Mouse (Mus musculus) spleen, postnatal 10 days (tissue): ENCODE results near the gene Dennd6b.
A peak's percentile ranks its signal among the peaks of the same experiment; 100 is the strongest.

Experiments
- DNase-seq, 2 experiments: peaks; one replicate each; pipeline ENCODE4 v3.0.0; 2021 to 2022; ENCODE audit warnings: low spot score in 2 of 2

Gene Dennd6b

DNA sequence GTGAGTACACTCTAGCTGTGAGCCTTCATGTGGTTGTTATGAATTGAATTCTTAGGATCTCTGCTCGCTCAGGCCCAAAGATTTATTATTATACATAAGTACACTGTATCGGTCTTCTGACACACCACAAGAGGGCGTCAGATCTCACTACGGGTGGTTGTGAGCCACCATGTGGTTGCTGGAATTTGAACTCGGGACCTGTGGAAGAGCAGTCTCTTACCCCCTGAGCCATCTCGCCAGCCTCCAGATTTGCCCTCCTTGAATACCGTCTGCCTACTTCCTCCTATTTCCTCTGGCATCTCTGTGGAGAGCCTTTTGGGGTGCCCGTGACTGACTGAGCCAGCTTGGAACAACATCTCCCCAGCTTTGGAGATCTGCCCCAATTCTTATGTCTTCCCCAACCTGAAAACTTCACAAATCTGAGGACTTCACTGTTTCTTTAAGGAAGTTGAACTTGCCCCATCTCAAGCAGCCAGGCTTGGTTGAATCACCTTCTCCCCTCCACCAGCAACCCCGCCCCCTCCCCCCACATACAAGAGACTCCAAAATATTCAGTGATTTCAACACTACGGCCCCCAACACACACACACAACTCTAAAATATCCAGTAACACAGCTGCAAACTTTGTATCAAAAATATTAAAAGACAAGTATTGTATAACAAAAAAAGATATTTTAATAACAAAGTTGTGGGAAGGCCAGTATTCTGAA is 14.6 kb downstream of the Dennd6b start:
- no peak for DNase-seq

DNA sequence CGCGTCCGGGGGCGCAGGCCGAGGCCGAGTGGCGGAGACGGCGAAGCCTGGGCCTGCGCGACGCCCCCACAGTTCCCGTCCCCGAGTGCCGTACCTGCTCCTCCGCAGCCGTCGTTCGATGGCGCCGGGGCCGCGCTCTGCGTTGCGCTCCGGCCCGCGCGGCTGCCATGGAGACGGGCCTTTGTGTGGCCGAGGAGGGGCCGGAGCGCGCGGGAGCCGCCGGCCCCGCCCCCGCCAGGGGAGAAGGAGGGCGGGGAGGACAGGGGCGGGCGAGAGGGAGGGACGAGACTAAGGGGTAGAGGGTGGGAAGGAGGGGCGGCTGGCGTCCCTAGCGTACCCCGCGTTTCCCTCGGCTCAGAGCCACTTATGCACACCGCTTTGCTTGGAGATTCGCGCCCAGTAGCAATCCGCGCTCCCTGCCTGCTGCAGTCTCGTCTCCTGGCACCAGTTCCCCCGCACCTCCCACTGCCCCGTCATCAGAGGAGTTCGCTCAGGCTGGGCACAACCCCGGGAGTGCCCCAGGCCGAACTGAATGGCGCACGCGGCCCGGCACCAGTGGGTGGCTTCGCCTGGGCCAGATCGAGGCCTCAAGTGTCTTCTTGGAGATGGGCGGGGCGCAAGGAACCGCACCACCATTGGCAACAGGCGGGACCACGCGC is 15.6 kb downstream of the Dennd6b start, which contains the start of gene Plxnb2:
Gene Plxnb2 (minus strand): TSS at position 218 of the 659 bp plus-strand sequence.
- peak in 1 of 2 experiments; percentile 47 for DNase-seq

GRCm38 (mm10) chr15:89180081-89180541 is 16.2 kb downstream of the Dennd6b start:
- DNase-seq = no peak

DNA sequence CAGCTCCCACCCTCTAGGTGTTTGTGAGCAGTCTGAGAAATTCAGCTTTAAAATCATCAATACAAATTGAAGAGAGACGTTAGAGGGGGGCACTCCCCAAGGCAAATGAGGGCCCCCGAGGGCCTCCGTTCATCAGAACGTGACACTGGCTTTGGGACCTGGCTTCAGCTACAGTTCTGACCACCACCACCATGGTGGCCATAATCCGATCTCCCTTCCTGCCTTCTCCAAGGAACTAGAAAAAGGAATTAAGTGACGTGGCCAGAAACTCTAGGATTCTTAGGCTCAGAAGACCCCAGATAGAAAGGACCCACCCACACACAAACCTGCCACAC is 16.7 kb downstream of the Dennd6b start:
- DNase-seq = no peak

DNA sequence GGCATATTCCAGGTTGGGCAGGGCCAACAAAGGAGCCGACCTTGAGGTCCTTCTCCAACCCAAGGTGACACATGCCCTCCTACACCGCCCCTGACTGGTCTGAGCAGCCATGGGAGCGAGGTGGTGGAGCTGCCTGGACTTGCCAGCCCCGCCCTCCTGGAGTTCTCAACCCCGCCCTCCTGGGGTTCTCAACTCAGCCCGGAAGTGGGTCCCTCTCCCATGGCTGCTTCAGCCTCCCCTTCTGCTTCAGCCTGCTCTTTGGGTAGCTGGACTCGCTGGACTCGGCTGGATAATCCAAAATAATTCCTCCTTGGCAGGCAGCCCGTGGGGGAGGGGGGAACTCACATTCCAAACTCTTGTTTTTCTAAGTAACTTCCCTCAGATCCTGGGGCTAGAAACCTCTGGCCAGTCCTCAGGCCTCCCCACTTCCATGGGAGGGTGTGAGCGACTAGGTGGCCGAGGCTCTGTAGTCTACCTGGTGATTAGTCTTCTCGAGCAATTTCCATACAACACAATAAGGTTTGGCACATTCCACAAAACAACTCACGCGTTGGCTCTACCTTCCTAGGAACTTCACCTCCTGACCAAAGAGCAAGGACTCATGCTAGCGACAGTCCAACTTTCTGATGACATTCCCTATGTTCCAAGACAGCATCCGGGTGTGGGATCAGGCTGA is 17.2 kb downstream of the Dennd6b start:
- DNase-seq = peak in 1 of 2 experiments; percentile 49

DNA sequence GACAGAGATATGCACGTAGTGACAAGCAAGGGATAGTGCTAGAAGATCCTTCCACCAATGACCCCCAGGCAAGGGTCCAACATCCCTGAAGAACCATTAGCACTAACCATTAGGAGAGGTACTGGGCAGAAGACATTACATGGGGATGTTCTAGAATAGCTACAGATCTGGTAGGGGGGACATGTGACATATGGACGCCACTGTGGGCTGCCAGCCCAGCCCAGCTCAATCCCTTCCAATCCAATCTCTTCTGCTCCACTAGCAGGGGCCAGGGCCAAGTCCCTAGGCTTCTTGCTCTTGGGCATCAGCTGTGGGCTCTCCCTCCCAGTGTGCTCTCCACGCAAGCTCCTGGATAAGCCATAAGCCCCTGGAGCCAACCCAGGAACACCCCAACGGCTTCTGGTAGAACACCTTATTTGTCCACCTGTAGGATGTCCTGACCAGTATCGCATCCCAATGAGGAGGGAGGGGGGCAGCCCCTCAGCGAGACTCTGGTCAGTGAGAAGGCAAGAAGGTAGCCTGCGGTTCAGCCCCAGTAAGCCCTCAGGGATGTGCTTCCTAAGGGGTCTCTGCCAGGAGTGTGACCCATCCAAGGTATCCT is 17.9 kb downstream of the Dennd6b start:
- no peak for DNase-seq

GRCm38 (mm10) chr15:89177576-89178259 is 18.6 kb downstream of the Dennd6b start:
- DNase-seq = no peak

DNA sequence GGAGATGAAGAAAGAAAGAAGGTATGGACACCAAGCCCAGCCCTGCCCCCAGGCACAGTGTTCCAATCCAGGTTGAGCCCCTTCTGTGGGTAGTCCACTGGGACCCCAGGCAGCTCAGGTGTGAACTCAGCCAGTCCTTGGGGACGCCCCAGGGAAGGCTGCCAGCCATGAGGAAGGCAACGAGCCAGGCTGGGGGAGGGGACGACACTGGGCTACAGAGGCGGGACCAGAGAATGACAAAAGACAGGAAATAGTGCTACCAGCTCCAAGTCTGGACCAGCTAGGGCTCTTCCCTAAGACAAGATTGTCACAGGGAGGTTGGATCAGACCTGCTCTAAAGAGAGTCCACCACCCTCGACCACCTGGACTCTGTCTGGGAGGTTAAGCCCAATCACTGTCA is 19.2 kb downstream of the Dennd6b start:
- DNase-seq = peak; percentile 31 to 59

DNA sequence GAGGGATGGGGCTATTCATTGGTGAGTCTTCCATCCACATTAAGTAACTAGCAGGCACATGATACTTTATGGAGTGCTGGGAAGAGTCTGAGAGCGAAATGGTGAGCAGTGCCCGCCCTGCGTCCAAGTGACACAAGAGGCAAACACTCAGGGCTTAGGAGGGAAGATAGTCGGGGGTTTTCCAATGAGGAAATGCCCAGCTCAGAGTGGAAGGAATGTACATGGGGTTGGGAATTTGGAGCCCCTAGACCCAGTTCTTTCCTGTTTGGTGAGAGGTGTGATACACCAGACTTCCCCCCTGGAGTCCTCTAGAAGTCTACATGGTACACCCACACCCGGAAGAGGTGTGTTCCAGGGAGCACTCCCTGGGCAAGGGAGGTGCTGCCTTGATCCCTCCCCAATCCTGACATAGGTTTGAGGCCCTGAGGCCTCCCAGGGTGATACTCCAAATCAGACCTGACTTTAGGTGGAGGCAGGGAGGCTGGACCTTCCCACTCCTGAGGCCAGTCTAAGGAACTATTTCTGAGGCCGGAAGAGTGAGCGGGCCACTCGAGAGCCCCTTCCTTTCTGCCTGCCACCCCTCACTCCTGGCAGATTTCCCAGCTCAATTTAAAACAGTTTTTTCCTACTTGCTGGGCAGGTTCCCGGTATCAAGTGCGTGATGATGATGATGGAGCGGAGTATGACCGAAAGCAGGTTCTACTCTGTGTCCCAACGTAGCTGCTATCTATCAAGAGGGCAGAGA is 20.7 kb downstream of the Dennd6b start:
- no peak for DNase-seq

DNA sequence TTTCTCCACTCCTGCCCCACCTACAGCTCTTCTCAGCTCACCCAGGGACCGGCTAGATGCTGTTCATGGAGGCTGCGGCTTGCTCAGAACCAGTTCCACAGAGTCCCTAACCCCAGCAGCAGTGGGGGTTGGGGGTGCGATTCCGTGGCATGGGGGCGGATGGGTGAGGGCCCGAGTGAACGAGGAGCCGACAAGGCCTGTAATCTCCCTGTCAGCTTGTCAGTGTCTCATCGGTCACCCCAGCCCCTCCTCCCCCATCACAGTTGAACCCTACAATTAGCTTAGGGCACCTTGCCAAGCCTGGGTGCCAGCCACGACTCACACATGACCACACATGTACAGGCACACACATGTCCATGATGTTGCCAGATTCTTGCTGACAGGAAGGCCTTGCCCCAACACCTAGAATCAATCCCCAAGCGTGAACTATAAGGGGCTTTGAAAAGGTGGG is 21.4 kb downstream of the Dennd6b start:
- DNase-seq = no peak

GRCm38 (mm10) chr15:89173906-89174214 is 22.4 kb downstream of the Dennd6b start:
- DNase-seq = peak in 1 of 2 experiments; percentile 47

- DNase-seq = peak in 1 of 2 experiments; percentile 61
Measured at GRCm38 (mm10) chr15:89173024-89173905, 23.0 kb downstream of the Dennd6b start.

DNA sequence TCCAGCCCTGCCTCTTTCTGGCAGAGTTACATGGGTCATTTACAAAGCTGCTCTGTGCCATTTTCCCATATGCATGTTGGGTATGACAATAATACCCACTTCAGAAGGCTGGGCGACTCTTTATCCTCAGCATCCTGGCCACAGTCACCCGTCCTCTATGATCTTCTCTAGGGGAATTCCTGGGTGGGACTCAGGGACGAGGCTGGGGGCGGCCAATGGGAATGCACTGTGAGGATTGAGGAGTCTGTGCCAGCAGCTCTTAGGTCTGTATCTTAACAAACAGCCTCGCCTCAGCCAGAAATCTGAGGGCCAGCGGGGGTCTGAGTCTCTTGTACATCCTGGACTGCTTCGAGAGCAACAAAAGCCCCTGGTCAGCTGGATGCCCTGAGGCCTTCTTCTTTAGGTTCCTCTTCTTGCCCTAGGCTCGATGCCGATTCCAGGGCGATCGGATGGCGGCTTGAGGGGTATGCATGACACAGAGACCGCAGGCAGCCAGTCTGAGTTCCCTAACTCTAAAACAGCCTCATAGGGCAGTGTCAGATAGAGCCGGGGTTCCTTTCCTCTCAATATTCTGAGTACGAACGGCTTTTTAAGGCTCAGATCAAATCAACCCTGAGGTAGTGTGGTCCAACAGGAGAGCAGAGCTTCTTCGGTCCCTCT is 23.9 kb downstream of the Dennd6b start:
- DNase-seq = no peak

DNA sequence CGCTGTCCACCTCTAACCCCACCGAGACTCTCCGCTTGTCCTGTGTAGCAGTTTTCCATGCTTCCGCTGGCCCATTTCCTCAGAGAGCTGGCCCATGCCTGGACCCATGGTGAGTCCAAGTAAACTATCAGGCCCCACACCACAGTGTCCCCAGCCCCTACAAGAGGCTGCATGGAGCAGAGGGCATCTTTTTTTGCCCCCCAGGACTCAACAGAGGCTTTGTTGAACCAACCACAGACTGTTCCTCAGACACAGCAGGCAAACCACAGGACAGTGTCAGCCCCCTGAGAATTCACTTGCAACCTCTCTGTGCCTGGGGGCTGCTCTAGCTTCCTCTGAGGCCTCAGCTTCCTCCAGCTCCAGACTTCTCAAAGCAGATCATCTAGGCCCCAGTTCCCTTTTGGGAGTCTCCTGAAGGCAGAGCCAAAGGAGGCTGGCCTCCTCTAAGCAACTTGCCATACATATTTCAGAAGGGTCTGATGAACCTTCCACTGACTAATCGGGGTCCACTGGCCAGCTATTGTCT is 24.7 kb downstream of the Dennd6b start:
- DNase-seq = no peak

DNA sequence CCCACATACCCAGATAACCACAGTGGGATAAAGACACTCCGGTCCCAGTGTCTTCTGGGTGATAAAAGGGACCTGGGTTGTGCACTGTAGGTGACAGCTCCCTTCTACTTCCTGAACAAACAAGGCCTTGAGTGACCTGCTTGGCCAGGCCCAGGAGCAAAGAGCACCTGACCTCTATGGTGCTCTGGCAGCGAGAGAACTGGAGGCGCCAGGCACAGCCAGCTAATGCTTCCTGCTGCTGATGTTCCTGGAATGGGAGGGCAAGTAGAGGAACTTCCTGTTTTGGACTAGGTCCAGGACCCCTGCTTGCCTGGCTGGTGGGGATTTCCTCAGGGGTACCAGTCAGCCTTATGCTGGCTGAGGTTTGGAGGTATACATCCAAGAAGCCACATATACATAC is 26.2 kb downstream of the Dennd6b start:
- DNase-seq = no peak

DNA sequence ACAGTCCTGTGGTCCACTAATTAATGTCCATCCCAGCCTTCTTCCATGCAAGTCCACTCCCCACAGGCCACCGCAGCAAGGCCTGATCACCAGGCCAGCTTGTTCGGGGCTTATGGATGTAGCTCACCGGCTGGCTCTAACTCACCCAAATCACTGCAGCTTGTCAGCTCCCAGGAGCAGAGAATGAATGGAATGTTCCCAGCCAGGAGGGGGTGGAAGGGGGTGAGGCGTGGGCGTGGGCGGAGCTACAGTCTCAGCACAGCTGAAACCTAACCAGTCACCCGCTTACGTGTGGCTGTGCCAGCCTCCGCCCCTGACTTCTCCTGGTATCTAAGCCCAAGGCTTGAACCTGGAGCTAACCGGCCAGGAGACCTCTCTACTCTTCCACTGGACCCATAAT is 26.9 kb downstream of the Dennd6b start:
- no peak for DNase-seq

GRCm38 (mm10) chr15:89168922-89169321 is 27.4 kb downstream of the Dennd6b start:
- DNase-seq = no peak

- no peak for DNase-seq
Measured at GRCm38 (mm10) chr15:89165478-89165877, 30.8 kb downstream of the Dennd6b start.

DNA sequence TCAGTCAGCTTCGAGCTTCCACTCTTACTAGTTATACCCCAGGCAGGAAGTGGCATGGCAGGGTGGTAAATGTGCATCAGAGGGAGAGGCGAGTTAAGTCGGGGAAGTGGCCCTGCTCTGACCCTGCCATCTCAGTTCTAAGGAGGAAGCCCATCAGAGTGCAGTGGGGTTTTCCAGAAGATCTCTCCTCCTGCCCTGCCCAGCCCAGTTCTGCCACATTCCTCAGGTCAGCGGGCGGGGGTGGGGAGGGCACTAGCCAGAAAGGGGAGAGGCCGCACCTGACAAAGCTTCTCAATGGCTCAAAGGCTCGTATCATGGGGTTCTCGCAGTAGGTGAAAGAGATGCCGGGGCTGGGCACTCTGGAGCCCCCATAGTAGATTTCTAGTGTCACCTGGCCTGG is 34.9 kb downstream of the Dennd6b start:
- no peak for DNase-seq
